Mouse (Mus musculus) layer of hippocampus, postnatal 25 days (tissue): ENCODE data around the gene Nipal1. TPM values are rescaled to one million over a fixed set of nuclear protein-coding genes. Genes with fewer than 3 reads are reported as not detected.

ENCODE experiments used
- DNase-seq, 2 experiments: peaks; one replicate each; pipeline ENCODE4 v3.0.0; 2022; ENCODE audit warnings: mixed read lengths in 2 of 2, low spot score in 1 of 2; ENCODE audit errors: extremely low spot score in 1 of 2
- total RNA-seq, 2 experiments: library from RNA; stranded (reverse); gene quantifications; 2 replicates each; pipeline ENCODE4 v1.2.3; 2021

Gene Nipal1
- total RNA-seq: not detected

DNA sequence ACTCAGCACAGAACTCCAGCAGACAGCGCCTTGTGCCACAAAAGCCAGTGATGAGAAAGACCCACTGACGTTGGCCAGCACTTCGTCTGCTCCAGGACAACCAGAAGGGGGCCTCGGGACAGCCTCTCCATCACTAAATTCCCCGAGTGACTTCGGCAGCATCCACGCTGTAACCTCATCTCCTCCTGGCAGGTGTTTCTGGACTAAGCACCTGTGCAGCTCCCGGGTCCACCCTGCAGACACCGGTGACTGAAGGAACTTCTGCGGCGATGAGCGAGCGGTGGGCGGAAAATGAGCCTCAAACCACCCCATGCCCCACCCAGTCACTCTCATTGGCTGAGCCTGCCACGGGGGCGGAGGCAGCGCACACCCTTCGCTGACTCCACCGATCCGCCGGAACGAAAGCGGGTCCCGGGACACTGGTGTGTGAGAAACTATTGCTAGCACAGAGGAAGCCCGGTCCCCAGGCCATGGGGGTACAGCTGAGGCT lies at the start of gene Nipal1:
Gene Nipal1 (plus strand): TSS at position 378 of the 490 bp plus-strand sequence.
- no peak for DNase-seq

DNA sequence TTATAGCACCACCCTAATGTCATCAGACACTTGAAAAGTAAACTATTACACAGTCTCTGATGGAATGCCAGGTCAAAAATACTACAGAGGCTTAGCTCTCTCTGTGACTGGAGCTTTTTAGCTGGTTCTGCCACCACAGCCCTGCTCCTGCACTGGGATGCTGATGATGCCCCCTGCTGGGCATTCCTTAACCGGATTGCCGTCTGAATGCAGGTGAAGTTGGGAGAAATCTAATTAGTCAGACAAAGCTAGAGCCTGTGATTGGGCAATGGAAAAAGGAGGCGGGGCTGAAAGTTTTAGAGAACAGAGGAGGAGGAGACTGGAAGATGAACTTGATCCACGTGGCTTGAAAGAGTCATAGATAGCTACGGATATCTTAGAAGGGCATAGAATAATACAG lies 46.6 kb upstream of the Nipal1 start:
- DNase-seq: peak in 1 of 2 experiments; percentile 34

DNA sequence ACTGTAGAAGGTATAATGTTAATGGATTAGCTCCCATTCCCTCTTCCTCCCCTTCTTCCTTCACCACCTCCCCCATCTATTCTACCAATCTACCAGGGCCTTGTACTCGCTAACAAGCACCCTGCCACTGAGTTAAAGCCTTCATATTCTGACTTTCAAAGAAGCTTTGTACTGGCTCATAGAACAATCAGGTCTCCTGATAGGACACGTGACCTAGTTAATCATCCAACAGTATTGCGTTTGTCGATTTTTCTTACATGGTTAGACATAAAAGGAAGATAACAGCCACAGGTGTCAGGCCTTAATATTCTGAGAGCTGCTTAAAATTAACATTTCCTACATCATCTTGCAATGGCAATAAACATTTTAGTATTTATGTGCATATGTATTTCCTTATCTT lies 44.5 kb upstream of the Nipal1 start:
- no peak for DNase-seq

DNA sequence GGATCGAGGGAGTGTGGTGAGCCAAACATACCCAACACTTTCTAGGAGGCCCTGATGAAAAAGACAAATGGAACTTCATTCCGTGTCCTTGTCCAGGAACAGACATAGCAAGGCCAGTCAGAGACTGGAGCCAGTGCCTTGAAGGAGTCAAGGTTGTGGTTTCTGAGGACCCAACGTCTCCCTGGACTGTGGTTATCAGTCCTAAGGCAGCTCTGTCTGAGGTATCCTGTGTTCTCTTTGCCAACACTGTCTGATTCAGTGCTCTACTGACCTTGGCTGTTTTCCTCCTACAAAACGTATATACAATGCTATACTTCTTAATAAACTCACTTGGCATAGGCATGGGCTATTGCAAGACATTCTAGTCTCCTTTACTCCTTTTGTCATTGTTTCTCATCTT lies 30.2 kb upstream of the Nipal1 start:
- no peak for DNase-seq

DNA sequence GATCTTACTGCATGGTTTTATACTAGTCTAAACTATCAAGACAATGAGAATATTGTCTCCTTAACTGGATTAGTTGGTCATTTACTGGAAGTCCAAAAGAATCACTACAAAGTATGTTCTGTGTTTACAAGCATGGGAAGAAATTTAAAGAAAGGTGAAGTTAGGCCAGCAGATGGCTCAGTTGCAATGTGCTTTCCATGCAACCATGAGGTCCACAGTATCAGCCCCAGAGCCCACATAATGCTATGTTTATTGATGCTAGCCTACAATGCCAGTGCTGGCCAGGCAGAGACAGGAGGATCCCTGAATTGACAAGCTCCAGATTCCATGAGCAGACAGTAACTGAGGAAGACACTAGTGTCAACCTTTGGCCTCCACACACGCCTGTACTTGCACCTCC lies 26.6 kb upstream of the Nipal1 start:
- no peak for DNase-seq

DNA sequence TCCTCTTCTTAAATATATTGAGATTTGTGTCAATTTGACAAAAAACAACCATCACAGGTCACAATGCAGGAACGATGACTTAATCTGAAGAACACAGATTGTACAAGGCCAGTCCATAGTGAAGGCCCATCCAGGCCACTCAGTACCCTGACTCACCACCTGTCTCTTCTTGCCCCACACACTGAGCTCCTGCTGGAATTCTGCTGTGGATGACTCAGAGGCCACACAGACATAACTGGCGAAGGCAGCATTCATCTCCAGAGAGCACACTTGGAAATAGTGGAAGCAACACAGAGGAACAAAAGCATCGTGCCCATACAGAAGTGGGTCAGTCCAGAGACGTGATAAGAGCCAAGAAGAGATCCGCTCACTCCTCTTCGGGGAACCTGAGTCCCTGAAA lies 17.6 kb upstream of the Nipal1 start:
- no peak for DNase-seq

DNA sequence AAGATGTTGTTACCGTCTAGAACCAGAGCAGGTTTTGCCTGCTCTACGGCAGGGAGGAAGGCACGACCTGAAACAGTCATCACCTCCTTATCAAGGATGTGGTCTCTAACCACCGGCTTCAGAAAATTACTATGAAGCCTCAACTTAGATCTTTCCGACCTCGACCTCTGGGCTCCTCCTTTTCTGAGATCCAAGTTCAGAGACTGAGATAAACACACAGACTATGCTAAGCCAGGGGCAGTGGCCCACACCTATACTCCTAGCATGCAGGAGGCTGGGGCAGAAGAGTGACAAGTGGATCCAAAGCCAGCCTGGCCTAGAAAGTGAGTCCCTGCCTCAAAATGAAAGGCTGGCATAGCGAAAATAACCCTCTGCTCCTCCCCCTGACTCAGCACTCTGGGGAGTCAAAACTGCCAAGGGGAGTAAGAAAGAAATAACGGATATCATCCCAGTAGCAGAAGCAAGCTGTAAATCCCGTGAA lies 12.8 kb upstream of the Nipal1 start:
- DNase-seq: no peak

DNA sequence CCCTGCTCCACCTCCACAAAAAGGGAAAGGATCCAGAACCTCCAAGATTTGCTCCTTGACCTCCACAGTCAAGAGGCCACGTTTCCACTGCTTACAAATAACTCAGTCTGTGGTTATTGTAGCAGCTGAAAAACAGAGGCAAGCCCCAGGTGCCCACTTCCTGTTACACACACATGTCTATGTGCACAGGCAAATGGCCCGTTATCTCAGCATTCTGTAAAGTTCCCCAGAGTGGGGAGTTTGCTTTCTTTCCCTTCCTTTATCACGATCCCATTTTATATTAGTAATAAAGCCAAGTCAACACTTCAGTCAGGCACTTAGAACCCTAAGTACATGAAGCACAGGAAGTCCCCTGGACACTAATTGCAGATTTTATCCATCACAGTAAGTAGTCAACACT lies 11.5 kb upstream of the Nipal1 start:
- DNase-seq: no peak

DNA sequence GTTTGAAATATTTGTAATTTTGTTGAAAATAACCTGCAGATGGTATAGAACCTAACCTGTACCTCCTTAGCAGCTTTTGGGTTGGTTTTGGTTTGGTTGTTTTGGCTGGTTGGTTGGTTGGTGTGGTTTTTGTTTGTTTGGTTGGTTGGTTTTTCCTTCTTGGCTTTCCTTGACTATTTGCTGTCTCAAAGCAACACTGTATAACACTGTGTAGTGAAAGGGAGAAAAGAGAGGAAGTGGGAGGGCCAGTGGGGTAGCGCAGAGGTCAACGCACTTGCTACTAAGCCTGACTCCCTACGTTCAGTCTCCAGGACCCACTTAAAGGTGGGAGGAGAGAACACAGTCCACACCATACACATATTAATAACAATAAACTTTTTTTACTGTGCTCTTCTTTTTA lies 11.0 kb upstream of the Nipal1 start:
- DNase-seq: no peak

DNA sequence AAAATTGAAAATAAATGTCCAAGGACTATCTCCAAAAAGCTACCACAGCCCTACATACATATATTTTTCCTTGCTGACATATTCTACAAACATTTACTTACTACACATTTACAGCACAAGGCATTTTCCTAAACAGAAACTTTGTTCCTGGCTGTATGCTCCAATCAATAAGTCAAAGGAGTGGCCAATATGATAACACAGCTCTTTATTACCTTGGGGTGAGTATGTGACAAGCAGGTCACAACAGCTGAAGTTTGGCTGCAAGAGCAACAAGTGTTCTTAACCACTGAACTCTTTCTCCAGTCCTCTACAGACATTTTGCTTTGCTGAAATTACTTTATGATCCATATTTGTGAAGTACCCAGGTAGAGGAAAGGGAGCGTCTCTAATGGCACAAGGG lies 7.5 kb upstream of the Nipal1 start:
- no peak for DNase-seq

DNA sequence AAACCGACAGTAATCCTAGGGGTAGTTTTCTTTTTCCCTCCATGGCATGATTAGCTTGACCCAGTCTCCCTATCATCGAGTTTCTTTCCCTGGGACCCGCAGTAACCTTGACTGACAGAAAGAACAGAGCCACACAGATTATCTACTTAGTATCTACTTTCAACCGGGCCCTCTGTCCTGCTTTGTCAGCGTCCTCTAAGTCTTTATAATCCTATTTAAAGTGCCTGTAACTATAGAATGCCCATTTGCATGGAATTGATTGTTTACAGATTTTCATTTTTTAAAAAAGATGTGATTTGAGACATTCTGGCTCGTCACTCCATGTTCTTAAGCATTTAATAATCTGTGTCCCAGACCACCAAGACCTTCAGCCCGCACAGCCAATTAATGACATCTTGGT lies 3.9 kb upstream of the Nipal1 start:
- DNase-seq: no peak

DNA sequence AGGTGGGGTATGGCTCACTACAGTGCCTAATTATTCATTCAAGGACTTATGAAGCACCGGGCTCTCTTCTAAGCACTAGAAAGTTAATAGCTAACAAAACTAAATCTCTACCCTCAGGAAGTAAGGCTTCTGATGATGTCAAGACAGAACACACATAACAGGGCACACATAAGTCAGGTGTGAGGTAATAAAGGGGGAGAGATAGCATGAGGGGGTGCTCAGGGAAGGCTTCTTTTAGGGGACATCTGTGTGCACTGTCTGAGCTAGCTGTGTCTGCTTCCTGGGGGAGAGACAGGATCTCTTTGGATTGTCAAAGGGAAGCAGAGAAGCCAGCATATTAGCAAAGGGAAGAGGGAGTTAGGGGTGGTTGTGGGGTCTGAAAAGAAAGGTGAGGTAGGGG lies 3.4 kb upstream of the Nipal1 start, which contains the start of gene Cnga1:
Gene Cnga1 (minus strand): TSS at position 101 of the 400 bp plus-strand sequence.
- no peak for DNase-seq

DNA sequence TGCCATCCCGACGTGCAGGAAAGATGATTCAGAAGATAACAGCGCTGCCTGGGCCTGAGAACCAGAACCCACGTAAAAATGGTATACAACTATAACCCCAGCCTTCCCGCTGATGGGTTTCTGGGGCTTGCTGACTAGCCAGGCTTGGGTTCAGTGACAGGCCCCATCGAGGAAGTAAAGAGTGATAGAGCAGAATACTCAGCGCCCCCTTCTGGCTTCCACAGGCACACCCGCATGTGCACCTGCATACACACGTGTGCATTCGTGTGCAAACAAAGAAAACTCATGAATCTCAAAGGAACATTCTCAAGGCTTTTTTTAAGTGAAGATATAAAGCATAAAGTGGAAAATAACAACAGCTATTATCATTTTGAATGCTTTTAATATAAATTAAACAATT lies 1.5 kb upstream of the Nipal1 start:
- DNase-seq: no peak

DNA sequence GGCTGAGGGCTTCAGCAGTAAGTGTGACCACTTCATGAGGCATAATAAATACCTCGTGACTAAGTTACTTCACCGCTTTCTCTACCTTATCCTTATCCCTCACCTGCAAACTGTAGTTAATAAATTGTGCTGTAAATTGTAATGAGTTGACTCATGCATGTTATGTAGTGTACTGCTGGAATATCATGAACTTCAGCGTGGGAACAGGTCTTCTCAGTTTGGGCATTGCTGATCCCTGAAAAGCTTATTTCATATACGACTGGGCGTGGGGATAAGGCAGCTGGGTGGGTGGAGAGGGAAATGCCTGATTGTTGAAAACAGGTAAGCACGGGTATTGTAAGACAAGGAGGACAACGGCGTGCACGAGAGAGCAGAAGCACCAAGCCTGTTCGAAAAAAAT lies 599 bp upstream of the Nipal1 start:
- DNase-seq: no peak

DNA sequence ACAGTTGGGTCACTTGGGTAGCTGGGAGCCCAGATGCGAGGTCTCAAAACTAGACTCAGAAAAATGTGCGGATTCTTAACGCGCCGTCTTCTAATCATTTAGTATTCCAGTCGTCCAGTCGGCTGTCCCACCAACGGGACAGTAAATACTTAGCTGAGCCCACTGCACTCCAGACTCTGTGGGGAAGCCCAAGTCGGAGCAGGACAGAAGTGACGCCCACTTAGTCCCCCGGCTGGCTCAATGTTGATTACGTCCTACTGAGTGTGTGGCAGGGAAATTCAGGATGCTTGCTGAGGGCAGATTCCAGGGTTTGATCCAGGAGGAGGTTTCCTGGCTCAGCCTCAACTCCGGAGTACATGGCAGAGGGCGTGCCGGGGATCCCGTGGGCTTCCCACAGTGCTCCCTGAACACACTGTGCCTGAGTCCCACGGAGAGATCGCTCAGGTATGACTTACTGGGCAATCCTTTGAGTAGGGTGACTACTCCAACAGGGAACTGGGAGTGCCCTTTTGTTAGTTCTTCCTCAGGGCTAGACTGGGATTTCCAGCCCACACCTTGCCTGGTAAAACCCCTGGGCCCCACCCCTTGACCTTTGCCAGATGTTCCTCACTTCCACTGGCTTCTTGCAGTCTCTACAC lies 482 bp downstream of the Nipal1 start:
- DNase-seq: no peak

DNA sequence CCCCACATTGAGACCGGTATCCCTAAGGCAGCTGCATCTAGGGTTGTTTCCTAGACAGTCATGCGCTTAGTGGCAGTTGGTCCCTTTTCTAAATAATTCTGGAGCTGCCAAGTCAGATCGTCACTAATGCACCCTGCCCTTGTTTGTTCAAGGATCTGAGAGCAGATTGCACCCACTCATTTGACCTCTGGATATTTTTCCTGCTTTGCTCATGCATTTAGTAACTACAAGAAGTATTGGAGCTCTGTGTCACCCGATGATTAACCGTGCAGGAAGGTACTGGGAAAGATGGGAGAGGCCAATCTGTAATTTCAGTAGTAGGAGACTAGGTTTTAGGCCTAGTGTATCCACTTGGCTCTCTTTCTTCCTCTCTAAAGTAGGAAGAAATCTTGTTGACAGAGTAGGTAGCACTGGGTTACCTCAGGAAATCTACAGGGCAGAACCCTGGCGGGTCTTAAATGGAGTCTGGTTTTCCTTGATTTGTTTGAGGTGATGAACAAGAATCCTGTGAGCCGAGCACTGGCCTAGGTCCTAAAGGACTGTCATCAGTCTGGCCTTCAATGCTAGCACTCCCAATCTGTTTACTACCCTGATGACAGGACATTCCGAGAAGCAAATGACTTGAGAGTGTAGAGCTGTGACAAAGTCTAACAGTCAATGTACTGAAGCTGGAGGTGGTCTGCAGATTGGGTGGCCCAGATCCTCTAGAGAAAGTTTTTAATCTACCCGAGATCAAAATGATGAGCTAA lies 1.6 kb downstream of the Nipal1 start:
- no peak for DNase-seq

DNA sequence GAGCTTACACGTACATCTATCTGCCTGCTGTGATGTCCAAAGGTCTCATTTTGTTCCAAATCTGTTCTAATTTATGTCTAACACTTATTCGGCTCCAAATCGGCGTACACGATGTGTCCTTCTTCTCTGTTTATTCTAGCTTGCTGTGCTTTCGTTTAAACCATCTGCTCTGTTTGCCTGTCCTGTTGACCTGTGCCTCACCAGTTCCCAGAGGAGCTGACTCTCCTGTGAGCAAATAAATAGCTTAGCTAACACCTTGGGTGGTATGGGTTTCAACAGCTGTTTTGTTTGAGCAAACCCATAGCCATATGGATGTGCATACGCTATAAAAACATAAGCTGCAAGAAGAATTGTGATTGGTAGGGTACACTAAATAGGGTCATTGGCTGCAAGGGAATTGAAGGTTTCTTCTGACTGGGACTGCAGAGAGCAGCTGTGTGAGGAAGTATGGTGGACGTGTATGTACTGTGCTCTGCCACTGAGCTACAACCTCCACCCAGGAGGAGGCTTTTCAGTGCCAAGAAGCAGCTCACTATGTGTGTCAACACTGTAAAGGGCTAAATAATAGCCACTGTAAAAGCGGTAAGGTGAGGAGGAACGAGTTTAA lies 5.6 kb downstream of the Nipal1 start:
- no peak for DNase-seq

DNA sequence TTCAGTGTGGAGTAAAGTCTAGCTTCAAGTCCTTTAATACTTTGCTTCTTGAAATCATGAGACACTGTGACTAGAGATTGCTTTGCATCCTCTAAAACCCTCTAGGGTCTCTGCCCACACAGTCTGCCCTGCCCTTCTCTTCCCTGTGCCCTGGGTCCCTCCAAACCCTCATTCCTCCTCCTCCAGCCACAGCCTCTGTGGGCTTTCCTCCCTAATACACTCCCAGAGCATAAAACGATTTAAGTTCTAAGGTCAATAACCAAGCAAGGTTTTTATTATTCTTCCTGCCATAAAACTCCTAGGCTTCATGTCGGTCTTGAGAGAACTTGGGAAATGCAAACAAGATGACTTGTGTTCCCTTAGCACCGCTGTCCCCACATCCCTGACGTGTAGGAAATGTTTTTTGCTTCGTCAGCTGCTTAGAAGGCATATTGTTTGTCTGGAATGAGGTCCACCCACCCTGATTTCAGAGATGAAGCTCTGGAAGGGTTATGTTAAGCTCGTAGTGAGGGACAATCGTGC lies 8.7 kb downstream of the Nipal1 start:
- no peak for DNase-seq

DNA sequence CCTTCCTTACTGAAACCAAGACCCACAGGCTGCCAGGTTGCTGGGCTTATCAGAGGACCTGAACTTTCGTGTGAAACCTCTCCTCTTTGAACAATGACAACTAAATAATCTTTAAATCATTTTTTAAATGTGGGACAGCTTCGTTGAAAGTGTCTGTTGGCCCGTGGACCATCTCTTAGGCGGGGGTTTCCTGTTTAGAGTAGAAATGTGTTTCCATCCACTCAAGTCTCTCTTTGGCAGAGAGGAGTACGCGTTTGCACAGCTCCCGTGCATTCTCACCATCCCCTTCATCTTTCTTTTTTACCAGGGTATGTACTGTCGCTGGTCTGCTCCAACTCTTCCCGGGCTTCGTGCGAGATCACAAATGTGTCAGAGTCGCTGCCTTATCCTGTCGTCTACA lies 10.8 kb downstream of the Nipal1 start:
- no peak for DNase-seq

DNA sequence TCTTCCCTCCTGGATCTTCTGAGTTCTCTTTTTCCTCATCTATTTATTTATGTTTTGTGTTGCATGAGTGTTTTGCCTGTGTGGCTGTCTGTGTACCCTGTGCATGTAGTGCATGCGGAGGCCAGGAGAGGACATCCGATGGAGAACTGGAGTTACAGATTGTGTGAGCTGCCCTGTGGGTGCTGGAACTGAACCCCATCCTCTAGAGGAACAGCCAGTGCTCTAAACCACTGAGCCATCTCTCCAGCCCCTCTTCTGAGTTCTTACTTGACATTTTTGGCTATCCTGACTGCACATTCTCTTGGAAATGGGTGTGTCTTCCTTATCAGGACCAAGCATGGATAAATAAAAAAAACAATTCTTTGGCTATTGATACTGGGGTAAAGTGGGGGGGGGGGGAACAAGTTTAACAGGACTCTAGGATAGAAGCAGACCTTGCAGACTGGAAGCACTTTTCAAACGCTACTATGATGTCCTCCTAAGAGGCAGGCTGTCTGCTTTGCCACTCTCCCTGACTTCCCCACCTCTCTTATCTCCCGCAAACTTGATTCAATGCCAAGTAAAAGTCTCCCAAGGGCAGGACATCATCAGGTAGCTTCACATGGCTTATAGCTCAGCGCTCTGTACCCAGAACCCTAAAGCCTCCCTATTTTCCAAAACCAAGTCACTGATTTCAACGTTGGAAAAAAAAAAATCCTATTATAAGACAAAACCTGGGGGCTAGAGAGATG lies 13.6 kb downstream of the Nipal1 start:
- DNase-seq: no peak

DNA sequence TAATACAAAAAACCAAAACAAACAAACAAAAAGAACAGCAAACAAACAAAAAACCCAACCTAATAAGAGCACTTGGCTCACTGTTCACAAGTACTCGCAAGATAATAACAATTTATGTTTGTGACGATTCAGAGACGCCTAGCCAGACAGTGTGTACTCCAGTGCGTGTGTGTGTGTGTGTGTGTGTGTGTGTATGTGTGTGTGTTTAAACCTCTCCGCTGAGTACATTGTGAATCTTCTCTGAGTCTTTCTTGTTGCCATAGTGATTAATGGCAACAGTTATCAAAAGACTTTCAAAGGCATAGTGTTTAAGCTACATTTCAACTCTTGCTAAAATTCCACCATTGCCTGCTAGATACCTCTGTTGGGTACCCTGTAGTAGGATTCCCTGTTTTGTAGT lies 16.5 kb downstream of the Nipal1 start:
- DNase-seq: no peak
